ENCODE assay signal across 10 mouse cellular contexts in genomic region chr5:108550207-108550594, GRCm38 (mm10). TPM values are rescaled to one million over a fixed set of nuclear protein-coding genes. Genes with fewer than 3 reads are reported as not detected.
DNase-seq lines count a peak whose midpoint lies in the region; ATAC-seq lines count a peak whose summit lies in the region.
"Had no signal": no experiment of that assay in that cellular context is flagged by ENCODE, and none has a peak within 500 bp of the region (broad histone marks: within the 10 kb centered on the region; RNA-seq: fewer than 3 reads in every experiment).

No protein-coding gene starts in this region.

- H3K9ac ChIP-seq in embryonic facial prominence, embryonic 14.5 days (ENCODE audit: low read depth, low read length), result no peak overlapping the region
- no peak overlapping the region for H3K9ac ChIP-seq in intestine, embryonic 15.5 days
- H3K9ac ChIP-seq in neural tube, embryonic 15.5 days (replicated peaks), result peak overlapping the region; percentile 64

- ATAC-seq in embryonic facial prominence, embryonic 14.5 days (ENCODE audit: low read depth), result peak; percentile 21; the same call in 1 of the 2 replicates
- 0 out of 2 replicates have a peak, but pooled peaks have one; percentile 26 for ATAC-seq in intestine, embryonic 15.5 days
- peak; percentile 81 for ATAC-seq in neural tube, embryonic 15.5 days (ENCODE audit: low FRiP score)
- no peak for ATAC-seq in erythroid progenitor cell, adult 5-6 weeks (replicated peaks; ENCODE audit: low FRiP score, poor library complexity, severe bottlenecking)

- H3K9me3 ChIP-seq in embryonic facial prominence, embryonic 14.5 days (ENCODE audit: control insufficient read depth, low read length), result no peaks in the 10 kb centered on the region
- no peaks in the 10 kb centered on the region for H3K9me3 ChIP-seq in intestine, embryonic 15.5 days
- H3K9me3 ChIP-seq in neural tube, embryonic 15.5 days (replicated peaks), result no peaks in the 10 kb centered on the region

- peak overlapping the region; percentile 61 for H3K4me2 ChIP-seq in embryonic facial prominence, embryonic 14.5 days (ENCODE audit: low read depth, low read length)
- peak overlapping the region; percentile 69 for H3K4me2 ChIP-seq in intestine, embryonic 15.5 days (replicated peaks)
- peak overlapping the region; percentile 76 for H3K4me2 ChIP-seq in neural tube, embryonic 15.5 days

- H3K27ac ChIP-seq in embryonic facial prominence, embryonic 14.5 days (replicated peaks; ENCODE audit: low read depth, low read length), result no peak overlapping the region
- H3K27ac ChIP-seq in intestine, embryonic 15.5 days, result no peak overlapping the region
- H3K27ac ChIP-seq in neural tube, embryonic 15.5 days (replicated peaks), result peak overlapping the region; percentile 87

- peaks cover 32% of the 10 kb centered on the region for H3K27me3 ChIP-seq in embryonic facial prominence, embryonic 14.5 days (replicated peaks; ENCODE audit: control insufficient read depth, insufficient read depth, low read length)
- peaks cover 32% of the 10 kb centered on the region for H3K27me3 ChIP-seq in intestine, embryonic 15.5 days (replicated peaks)
- peaks cover 28% of the 10 kb centered on the region for H3K27me3 ChIP-seq in neural tube, embryonic 15.5 days (replicated peaks)

- intact Hi-C loops in left cerebral cortex, postnatal 4 days (cut with DNase I), result no loop called here

- H3K4me1 ChIP-seq in embryonic facial prominence, embryonic 14.5 days (ENCODE audit: control insufficient read depth, insufficient read depth, low read length), result peaks cover 8% of the 10 kb centered on the region
- peaks cover 7% of the 10 kb centered on the region; the same call in 1 of the 2 replicates for H3K4me1 ChIP-seq in intestine, embryonic 15.5 days (replicated peaks)
- peaks cover 34% of the 10 kb centered on the region for H3K4me1 ChIP-seq in neural tube, embryonic 15.5 days

- H3K36me3 ChIP-seq in embryonic facial prominence, embryonic 14.5 days (ENCODE audit: control insufficient read depth, insufficient read depth, low read length), result no peaks in the 10 kb centered on the region
- no peaks in the 10 kb centered on the region for H3K36me3 ChIP-seq in intestine, embryonic 15.5 days
- peaks cover under 1% of the 10 kb centered on the region; the same call in 1 of the 2 replicates for H3K36me3 ChIP-seq in neural tube, embryonic 15.5 days

- DNase-seq in left cerebral cortex, postnatal 4 days, result peak; percentile 63
- no peak for DNase-seq in left cerebral cortex, adult 8-10 months (ENCODE audit: low spot score in 2 of 2)
- DNase-seq in embryonic facial prominence, embryonic 14.5 days (ENCODE audit: low spot score), result no peak
- DNase-seq in adrenal gland, adult 2 months, result no peak
- DNase-seq in natural killer cell, adult 2 months (ENCODE audit: low spot score in 2 of 2), result no peak
- DNase-seq: gastrocnemius, postnatal 25 days had no signal

- H3K4me3 ChIP-seq in embryonic facial prominence, embryonic 14.5 days (ENCODE audit: low read depth, low read length), result peak overlapping the region; percentile 30
- H3K4me3 ChIP-seq in intestine, embryonic 15.5 days (replicated peaks), result peak overlapping the region; percentile 31
- H3K4me3 ChIP-seq in neural tube, embryonic 15.5 days (replicated peaks), result peak overlapping the region; percentile 55

- WGBS in embryonic facial prominence, embryonic 14.5 days, result 2% methylated on average over 14 of the region's 16 CpGs
- 2% methylated on average over 16 of the region's 16 CpGs for WGBS in intestine, embryonic 15.5 days
- WGBS in neural tube, embryonic 15.5 days, result 1% methylated on average over 16 of the region's 16 CpGs

RNA-seq across cellular contexts. Expression of gene Cplx1, which starts 0.4 kb away (rescaled TPM):
- 100 to 1,000 TPM; 190 to 193 TPM for total RNA-seq in left cerebral cortex, postnatal 4 days (2021)
- 100 to 1,000 TPM; 724 to 785 (median 735) TPM for total RNA-seq in left cerebral cortex, adult 8-10 months (2022)
- polyA plus RNA-seq in embryonic facial prominence, embryonic 14.5 days (2014; fragmentation: Nextera tagmentation; extraction: Ambion mirVana), result 10.6 and 11.7 TPM in 2 replicates
- 3.0 and 3.3 TPM in 2 replicates for polyA plus RNA-seq in intestine, embryonic 15.5 days (2015; fragmentation: Nextera tagmentation; extraction: Ambion mirVana)
- 258 and 285 TPM in 2 replicates for polyA plus RNA-seq in neural tube, embryonic 15.5 days (2015; fragmentation: Nextera tagmentation; extraction: Ambion mirVana)
- total RNA-seq in erythroid progenitor cell, adult 5-6 weeks (2015; ENCODE audit: low replicate concordance), result 1.7 TPM in 1 of 2 replicates, not detected in the other
- not detected in 2 replicates for total RNA-seq in erythroid progenitor cell, adult 5-6 weeks (2017; ENCODE audit: low replicate concordance)
- 1 to 10 TPM; 2.0 to 3.7 TPM for total RNA-seq in adrenal gland, adult 2 months (2021)
- 0.83 and 1.6 TPM in 2 replicates for polyA plus RNA-seq in adrenal gland, adult 2 months (2012; rRNA removed)
- total RNA-seq: gastrocnemius, postnatal 25 days; neutrophil, adult 5-6 weeks had no signal

Comparison
In these comparisons a context has a peak if more than half of its experiments do, and no peak if none do; other contexts are left out.
1. RNA of gene Cplx1, which starts 0.4 kb away (total RNA-seq): 724 to 785 TPM in left cerebral cortex, adult 8-10 months and 190 to 193 TPM in left cerebral cortex, postnatal 4 days; 2.0 to 3.7 TPM in adrenal gland, adult 2 months and 1.7 TPM in erythroid progenitor cell, adult 5-6 weeks; every median in the first group is over 10 times any median in the second.
2. Peak in every context shown above with its lines, with median percentiles within 50 percentile points of each other: H3K4me2 ChIP-seq and H3K4me3 ChIP-seq.